Mouse (Mus musculus): ENCODE data around the gene Zmiz1.

DNA sequence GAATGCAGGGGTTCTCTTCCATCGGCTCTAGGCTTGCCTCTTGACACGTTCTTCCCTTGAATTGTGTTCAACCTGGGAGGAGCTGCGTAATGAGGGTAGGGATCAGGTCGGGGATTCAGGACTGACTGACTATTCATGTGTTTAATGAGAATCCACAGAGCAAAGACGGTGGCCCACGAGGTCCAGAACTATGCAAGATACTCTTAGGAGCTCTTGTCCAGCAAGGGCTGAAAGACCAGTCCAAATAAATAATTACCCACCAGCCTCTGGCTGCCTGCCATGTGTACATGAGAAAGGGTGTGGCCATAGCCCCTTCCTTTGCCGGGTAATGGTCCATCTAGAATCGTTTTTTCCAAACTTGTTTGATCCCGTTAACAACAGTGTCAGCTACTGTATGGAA, 4.9 kb downstream of the Zmiz1 start:
- TF ChIP-seq CTCF (IDR thresholded peaks at IDR 0.05; ENCODE audit: control insufficient read depth, insufficient read depth, low read length), result no peak
- no peak for TF ChIP-seq POLR2A (IDR thresholded peaks at IDR 0.05; ENCODE audit: borderline replicate concordance, control insufficient read depth, low read depth, low read length)
